Mouse (Mus musculus): ENCODE results near the gene Slc25a22. TPM values are rescaled to one million over a fixed set of nuclear protein-coding genes. Genes with fewer than 3 reads are reported as not detected.
A peak's percentile ranks its signal among the peaks of the same experiment; 100 is the strongest.

Slc25a22 gene
- total and polyA plus RNA-seq, 3 experiments = 55.8 to 85.8 (median 72.6) TPM

DNA sequence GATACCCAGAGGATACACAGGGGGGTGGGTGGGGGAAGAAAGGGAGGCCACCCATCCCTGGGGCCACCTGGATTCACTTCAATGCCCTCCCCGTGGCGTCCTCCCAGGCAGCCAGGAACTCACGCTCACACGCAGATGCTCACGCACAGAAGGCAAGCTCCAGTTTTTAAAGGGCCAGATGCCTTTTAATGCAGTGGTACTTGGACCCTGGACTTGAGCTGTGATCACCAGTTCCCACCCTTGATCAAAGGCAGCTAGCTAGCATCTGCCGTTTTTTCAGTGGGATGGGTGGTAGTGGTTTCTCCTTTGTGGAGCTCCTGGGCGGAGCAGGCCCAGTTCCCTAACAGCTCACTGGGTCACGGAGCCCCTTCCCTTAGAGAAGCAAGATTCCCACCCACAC is 3.2 kb downstream of the Slc25a22 start:
- peak; percentile 56 to 66 for DNase-seq
- H3K4me1 ChIP-seq (ENCODE audit: control insufficient read depth, insufficient read depth, low read length) = peaks cover 11% of the 10 kb centered on the region
- TF ChIP-seq CTCF (IDR thresholded peaks at IDR 0.05) (no peak), EP300 (IDR thresholded peaks at IDR 0.05; ENCODE audit: insufficient read depth, low read depth, low read length) (no peak), POLR2A (IDR thresholded peaks at IDR 0.05; ENCODE audit: insufficient read depth, low read depth, low read length) (0 out of 2 replicates have a peak, but pooled peaks have one; percentile 27)
- intact Hi-C loops (cut with DNase I) = no loop called here
- peak overlapping the region; percentile 96 for H3K27ac ChIP-seq
- peak overlapping the region; percentile 67 for H3K4me3 ChIP-seq
- H3K79me2 ChIP-seq (replicated peaks; ENCODE audit: control insufficient read depth, insufficient read depth, low read length) = no peaks in the 10 kb centered on the region
- H3K27me3 ChIP-seq (ENCODE audit: control insufficient read depth, insufficient read depth, low read length) = no peaks in the 10 kb centered on the region
- H3K36me3 ChIP-seq (ENCODE audit: control insufficient read depth, insufficient read depth, low read length) = no peaks in the 10 kb centered on the region
- 15% methylated on average over 8 of the region's 8 CpGs for WGBS
- peak overlapping the region; percentile 49 for H3K9ac ChIP-seq (ENCODE audit: low read depth, low read length)

DNA sequence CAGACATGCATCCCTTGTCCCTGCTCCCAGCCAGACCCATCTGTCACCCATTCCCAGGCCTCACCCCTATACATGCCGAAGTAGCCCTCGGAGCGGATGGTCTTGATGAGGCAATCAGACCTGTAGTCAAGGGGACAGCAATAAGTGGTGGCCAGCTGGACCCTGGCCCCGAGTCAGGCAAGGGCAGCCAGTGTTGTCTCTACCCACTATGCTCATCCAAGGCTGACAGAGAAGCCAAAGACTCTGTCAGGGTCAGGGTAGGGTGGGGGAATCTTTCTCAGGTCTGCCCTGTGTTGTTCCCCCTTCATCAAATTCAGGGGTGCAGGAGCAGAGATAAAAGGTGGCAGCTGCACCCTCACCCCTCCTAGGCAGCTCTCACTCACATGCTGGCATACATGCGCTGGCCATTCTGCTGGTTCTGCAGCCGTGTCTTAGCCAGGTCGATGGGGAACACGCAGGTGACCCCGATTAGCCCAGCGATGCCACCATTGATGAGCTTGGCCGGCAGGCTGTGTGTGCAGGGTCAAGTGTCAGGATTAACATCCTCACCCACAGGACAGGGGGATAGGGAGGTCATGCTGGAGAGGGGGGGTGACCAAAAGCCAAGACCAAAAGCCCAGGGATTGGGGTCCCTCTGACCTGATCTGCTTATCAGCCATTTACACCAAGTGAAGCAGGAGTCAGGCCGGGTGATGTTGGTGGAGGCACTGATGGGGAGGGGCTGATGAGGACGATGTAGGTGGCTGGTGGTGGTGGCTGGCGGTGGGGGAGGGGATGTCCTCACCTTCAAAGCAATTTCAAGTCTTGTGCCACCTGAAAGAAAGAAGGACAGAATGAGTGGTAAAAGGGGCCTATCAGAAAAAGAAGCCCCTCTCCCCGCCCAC is 3.9 kb downstream of the Slc25a22 start:
- TF ChIP-seq EP300 (IDR thresholded peaks at IDR 0.05; ENCODE audit: insufficient read depth, low read depth, low read length) (no peak), POLR2A (IDR thresholded peaks at IDR 0.05; ENCODE audit: insufficient read depth, low read depth, low read length) (no peak), CTCF (IDR thresholded peaks at IDR 0.05) (no peak)
- H3K4me3 ChIP-seq = peak overlapping the region; percentile 67
- DNase-seq = peak in 1 of 2 experiments; percentile 29
- peak overlapping the region; percentile 96 for H3K27ac ChIP-seq
- peak overlapping the region; percentile 49 for H3K9ac ChIP-seq (ENCODE audit: low read depth, low read length)
- intact Hi-C loops (cut with DNase I) = no loop called here
- H3K27me3 ChIP-seq (ENCODE audit: control insufficient read depth, insufficient read depth, low read length) = no peaks in the 10 kb centered on the region
- peaks cover 11% of the 10 kb centered on the region for H3K4me1 ChIP-seq (ENCODE audit: control insufficient read depth, insufficient read depth, low read length)
- H3K79me2 ChIP-seq (replicated peaks; ENCODE audit: control insufficient read depth, insufficient read depth, low read length) = no peaks in the 10 kb centered on the region
- WGBS = 66% methylated on average over 15 of the region's 15 CpGs
- no peaks in the 10 kb centered on the region for H3K36me3 ChIP-seq (ENCODE audit: control insufficient read depth, insufficient read depth, low read length)

DNA sequence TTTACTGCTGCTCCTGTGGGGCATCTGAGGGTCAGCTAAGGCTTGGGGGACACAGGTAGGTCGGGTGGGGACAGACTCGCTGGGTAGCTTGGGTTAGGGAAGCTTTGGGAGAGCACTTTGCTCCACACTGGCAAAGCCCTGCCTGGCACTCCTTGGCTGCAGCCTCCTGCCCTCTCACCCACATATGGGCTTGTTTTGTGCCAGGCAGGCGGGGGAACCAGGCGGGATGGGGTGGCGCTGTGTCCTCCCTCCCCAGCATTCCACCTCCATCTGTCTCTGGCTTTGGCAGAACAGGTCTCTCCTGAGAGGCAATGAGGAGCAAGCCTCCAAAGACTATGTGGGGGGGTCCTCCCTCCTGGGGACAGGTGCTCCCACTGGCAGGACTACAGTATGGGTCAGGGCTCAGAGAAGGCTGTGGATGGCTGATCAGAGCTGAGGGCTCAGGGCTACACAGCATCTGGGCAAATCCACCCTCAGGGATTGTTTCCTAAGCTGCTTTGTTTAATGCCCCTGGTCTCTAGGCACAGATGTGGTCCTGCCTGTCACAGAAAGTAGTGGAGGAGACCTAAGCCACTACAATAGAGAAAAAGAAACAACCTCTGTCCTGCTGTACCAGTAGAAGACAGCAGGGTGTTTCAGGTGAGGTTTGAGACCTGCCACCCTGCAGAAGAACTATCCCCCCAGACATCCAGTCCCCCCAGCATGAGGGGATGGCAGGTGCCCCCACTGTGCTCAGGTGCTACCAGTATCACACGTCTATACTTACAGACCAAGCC is 4.8 kb downstream of the Slc25a22 start:
- H3K4me3 ChIP-seq = peak overlapping the region; percentile 67; the same call in 1 of the 2 replicates
- H3K79me2 ChIP-seq (replicated peaks; ENCODE audit: control insufficient read depth, insufficient read depth, low read length) = no peaks in the 10 kb centered on the region
- peak overlapping the region; percentile 37; the same call in 1 of the 2 replicates for H3K9ac ChIP-seq (ENCODE audit: low read depth, low read length)
- H3K4me1 ChIP-seq (ENCODE audit: control insufficient read depth, insufficient read depth, low read length) = peaks cover 11% of the 10 kb centered on the region
- DNase-seq = peak; percentile 72 to 81
- intact Hi-C loops (cut with DNase I) = loop anchor here (1.0 kb wide), 1 partner anchor 19 kb away; the partner anchor contains the start of gene Gatd1
- no peaks in the 10 kb centered on the region for H3K36me3 ChIP-seq (ENCODE audit: control insufficient read depth, insufficient read depth, low read length)
- peak overlapping the region; percentile 96 for H3K27ac ChIP-seq
- WGBS = 71% methylated on average over 6 of the region's 6 CpGs
- TF ChIP-seq EP300 (IDR thresholded peaks at IDR 0.05; ENCODE audit: insufficient read depth, low read depth, low read length) (0 out of 2 replicates have a peak, but pooled peaks have one; percentile 63), CTCF (IDR thresholded peaks at IDR 0.05) (no peak), POLR2A (IDR thresholded peaks at IDR 0.05; ENCODE audit: insufficient read depth, low read depth, low read length) (peak; percentile 45)
- no peaks in the 10 kb centered on the region for H3K27me3 ChIP-seq (ENCODE audit: control insufficient read depth, insufficient read depth, low read length)

DNA sequence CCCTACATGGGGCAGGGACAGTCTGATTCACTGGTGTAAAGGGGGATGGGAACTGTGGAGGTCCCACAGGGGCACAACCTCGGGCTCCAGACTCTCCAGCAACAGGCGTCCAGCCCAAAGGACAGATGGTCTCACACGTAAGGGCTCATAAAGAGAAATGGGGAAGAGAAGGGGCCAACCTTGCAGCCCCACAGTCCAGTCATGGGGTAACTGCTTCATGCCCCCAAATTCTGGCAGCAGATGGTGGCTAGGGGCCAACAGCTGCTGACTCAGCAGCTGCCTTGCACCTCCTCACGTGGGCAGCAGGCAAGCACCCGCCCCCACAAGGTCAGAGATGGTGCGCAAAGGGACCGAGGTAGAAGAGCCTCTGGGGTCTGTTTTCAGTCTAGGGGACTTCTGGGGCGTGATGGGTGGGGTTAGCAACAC is 5.5 kb downstream of the Slc25a22 start:
- intact Hi-C loops (cut with DNase I) = loop anchor here (1.0 kb wide), 1 partner anchor 18 kb away; the partner anchor contains the start of gene Gatd1
- peak overlapping the region; percentile 37; the same call in 1 of the 2 replicates for H3K9ac ChIP-seq (ENCODE audit: low read depth, low read length)
- peak overlapping the region; percentile 96 for H3K27ac ChIP-seq
- H3K4me3 ChIP-seq = peak overlapping the region; percentile 32; the same call in 1 of the 2 replicates
- H3K27me3 ChIP-seq (ENCODE audit: control insufficient read depth, insufficient read depth, low read length) = no peaks in the 10 kb centered on the region
- TF ChIP-seq POLR2A (IDR thresholded peaks at IDR 0.05; ENCODE audit: insufficient read depth, low read depth, low read length) (no peak), EP300 (IDR thresholded peaks at IDR 0.05; ENCODE audit: insufficient read depth, low read depth, low read length) (0 out of 2 replicates have a peak, but pooled peaks have one; percentile 14), CTCF (IDR thresholded peaks at IDR 0.05) (no peak)
- no peaks in the 10 kb centered on the region for H3K79me2 ChIP-seq (replicated peaks; ENCODE audit: control insufficient read depth, insufficient read depth, low read length)
- WGBS = 60% methylated on average over 8 of the region's 8 CpGs
- H3K36me3 ChIP-seq (ENCODE audit: control insufficient read depth, insufficient read depth, low read length) = no peaks in the 10 kb centered on the region
- peaks cover 11% of the 10 kb centered on the region for H3K4me1 ChIP-seq (ENCODE audit: control insufficient read depth, insufficient read depth, low read length)
- DNase-seq = peak; percentile 67 to 68

DNA sequence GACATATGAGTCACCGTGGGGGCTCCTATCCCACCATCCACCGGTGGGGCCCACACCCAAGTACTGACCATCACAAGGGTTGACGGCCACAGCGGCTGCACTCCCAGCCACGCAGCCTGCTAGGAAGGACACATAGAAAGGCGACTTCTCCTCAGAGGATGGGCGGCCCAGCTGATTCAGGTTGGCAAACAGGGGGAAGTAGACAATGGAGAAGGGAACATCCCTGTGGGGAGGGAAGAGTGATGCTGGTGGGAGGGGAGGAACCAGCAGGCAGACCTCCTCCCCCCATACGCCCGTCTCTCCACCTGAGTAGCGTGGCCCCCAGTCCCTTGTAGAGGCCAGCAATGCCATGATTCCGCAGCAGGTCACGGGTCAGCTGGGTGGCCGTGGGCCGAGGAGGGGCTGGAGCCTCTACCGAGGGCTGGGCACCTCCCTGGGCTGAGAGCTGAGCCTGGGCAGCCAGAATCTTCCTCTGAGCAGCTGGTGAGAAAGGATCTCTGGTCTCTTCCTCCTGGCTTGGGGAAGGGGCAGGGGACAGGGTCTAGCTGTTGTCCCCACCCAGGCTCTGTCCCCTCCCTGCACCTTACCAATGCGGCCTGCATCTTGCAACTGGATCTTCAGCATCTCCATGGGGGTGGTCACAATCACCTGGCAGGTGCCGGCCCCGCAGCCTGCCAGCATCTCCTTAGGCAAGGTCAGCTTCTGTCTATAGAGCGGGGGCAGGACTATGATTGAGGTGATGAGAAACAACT is 6.1 kb downstream of the Slc25a22 start:
- Histone ChIP-seq H3K27ac (peak overlapping the region; percentile 96), H3K4me3 (no peak overlapping the region), H3K27me3 (ENCODE audit: control insufficient read depth, insufficient read depth, low read length) (no peaks in the 10 kb centered on the region), H3K9ac (ENCODE audit: low read depth, low read length) (no peak overlapping the region), H3K4me1 (ENCODE audit: control insufficient read depth, insufficient read depth, low read length) (peaks cover 11% of the 10 kb centered on the region), H3K79me2 (replicated peaks; ENCODE audit: control insufficient read depth, insufficient read depth, low read length) (no peaks in the 10 kb centered on the region), H3K36me3 (ENCODE audit: control insufficient read depth, insufficient read depth, low read length) (no peaks in the 10 kb centered on the region)
- TF ChIP-seq CTCF (IDR thresholded peaks at IDR 0.05) (no peak), EP300 (IDR thresholded peaks at IDR 0.05; ENCODE audit: insufficient read depth, low read depth, low read length) (no peak), POLR2A (IDR thresholded peaks at IDR 0.05; ENCODE audit: insufficient read depth, low read depth, low read length) (no peak)
- intact Hi-C loops (cut with DNase I) = loop anchor here (1.0 kb wide), 1 partner anchor 17 kb away; the partner anchor contains the start of gene Gatd1
- no peak for DNase-seq
- WGBS = 87% methylated on average over 19 of the region's 19 CpGs
